Mouse (Mus musculus) midbrain, embryonic 15.5 days (tissue): ENCODE results near the gene Tfeb. TPM values are rescaled to one million over a fixed set of nuclear protein-coding genes. Genes with fewer than 3 reads are reported as not detected.

Experiments used
- ATAC-seq: fragments of 200-750 bp; cut with Nextera tagmentation; replicated peaks from 2 replicates; pipeline ENCODE4 v1.8.0; 2017; ENCODE audit warnings: moderate TSS enrichment
- H3K27ac ChIP-seq: fragments of 300-500 bp; sonication (generic); 2 replicates; pipeline ENCODE4 v1.5.1; 2015; ENCODE audit warnings: mild to moderate bottlenecking, inconsistent platforms
- H3K27me3 ChIP-seq: fragments of 300-500 bp; sonication (generic); replicated peaks from 2 replicates; pipeline ENCODE4 v1.6.1; 2015; ENCODE audit warnings: inconsistent platforms
- H3K36me3 ChIP-seq: fragments of 300-500 bp; sonication (generic); replicated peaks from 2 replicates; pipeline ENCODE4 v1.6.1; 2015; ENCODE audit warnings: inconsistent platforms
- H3K4me1 ChIP-seq: fragments of 300-500 bp; sonication (generic); 2 replicates; pipeline ENCODE4 v1.6.1; 2015; ENCODE audit warnings: inconsistent platforms
- H3K4me2 ChIP-seq: fragments of 300-500 bp; sonication (generic); 2 replicates; pipeline ENCODE4 v1.6.1; 2015; ENCODE audit warnings: inconsistent platforms, mild to moderate bottlenecking, moderate library complexity
- H3K4me3 ChIP-seq: fragments of 300-500 bp; sonication (generic); 2 replicates; pipeline ENCODE4 v1.5.1; 2015; ENCODE audit warnings: mild to moderate bottlenecking, inconsistent platforms
- H3K9ac ChIP-seq: fragments of 300-500 bp; sonication (generic); 2 replicates; pipeline ENCODE4 v1.6.1; 2015; ENCODE audit warnings: mild to moderate bottlenecking, inconsistent platforms
- H3K9me3 ChIP-seq: fragments of 300-500 bp; sonication (generic); 2 replicates; pipeline ENCODE4 v1.6.1; 2016; ENCODE audit warnings: inconsistent platforms
- WGBS: fragments of 180-500 bp; shearing (Covaris S2); methylation state at CpG from one replicate; pipeline ENCODE4 v1.1.7; 2015; ENCODE audit warnings: mixed read lengths; 5-methylcytosine and 5-hydroxymethylcytosine counted together
- polyA plus RNA-seq: library from polyadenylated mRNA; unstranded; fragments of >200 nt; fragmentation: Nextera tagmentation; extraction: Ambion mirVana; gene quantifications from 2 replicates; pipeline ENCODE4 v1.2.1, GENCODE M21; 2015

Gene Tfeb
- polyA plus RNA-seq: 3.2 and 3.8 TPM in 2 replicates

DNA sequence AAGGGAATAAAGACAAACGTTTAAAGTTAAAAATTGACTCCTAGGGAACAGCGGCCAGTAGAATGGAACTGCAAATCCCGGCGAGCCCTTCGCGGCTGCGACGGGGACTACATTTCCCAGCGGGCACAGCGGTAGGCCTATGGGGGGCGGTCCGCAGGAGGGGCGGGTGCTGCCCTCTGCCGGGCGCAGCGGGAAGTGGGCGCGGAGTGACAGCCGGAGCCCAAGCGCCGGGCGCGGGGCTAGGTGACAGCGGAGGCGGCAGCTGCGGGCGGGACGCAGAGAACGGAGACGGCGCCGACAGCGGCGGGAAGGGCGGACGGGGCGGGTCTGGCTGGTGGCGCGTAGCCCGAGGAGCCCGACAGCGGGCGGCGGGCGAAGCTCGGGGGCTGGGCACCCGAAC is at the start of gene Tfeb:
Gene Tfeb, plus strand, starts transcription at position 175 of the 400 bp plus-strand sequence.
- peak within 1 kb of the TSS; percentile 46 for H3K9ac ChIP-seq
- H3K27me3 ChIP-seq: peaks cover 27% of the 10 kb centered on the region
- no peaks in the 10 kb centered on the region for H3K36me3 ChIP-seq
- H3K4me3 ChIP-seq: peak within 1 kb of the TSS; percentile 56
- no peaks in the 10 kb centered on the region for H3K9me3 ChIP-seq
- H3K4me1 ChIP-seq: peaks cover 28% of the 10 kb centered on the region
- peak; percentile 83 for ATAC-seq
- peak within 1 kb of the TSS; percentile 91 for H3K4me2 ChIP-seq
- under 1% methylated on average over 43 of the region's 47 CpGs for WGBS
- no peak within 1 kb of the TSS for H3K27ac ChIP-seq

DNA sequence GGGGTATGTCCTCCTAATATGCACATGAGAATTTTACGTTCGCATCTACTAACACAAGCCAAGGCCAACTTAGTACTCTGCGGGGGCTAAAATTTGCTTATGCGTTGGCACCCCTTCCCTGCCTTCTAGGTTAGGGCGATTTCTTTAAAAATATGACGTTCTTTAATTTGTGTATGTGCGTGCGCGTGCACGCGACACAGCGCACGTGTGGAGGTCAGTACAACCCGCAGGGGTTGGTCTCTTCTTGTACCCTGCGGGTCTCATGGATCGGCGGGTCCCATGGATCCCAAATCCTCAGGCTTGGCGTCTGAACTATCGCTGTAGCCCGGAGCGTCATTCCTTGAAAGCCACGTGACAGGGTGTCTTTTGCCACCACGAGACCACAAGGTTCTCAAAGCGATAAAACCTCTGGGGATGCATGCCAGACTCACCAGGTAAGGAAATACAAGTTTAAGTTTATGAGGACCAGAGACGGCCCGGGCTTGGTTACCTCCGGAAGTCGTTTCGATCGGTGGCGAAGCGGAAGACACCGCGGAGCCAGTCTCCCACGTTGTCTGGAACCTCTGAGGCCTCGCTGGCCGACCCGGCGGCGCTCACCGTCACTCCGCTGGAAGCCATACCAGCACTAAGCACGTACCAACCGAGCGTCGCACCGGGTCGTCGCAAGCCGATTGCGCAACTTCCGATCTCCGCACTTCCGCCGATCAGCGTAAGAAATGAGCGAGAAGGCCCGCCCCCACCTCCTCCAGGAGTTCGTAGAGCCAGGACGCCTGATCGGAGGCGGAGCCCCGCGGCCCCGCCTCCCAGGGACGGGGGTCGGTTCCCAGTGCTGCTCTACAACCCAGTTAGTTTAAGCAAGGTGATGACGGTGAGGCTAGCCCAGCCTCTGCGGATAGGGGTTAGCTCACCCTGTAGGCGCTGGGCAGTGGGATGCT is 49.2 kb upstream of the Tfeb start:
- Histone ChIP-seq H3K27me3 (no peaks in the 10 kb centered on the region), H3K27ac (peak overlapping the region; percentile 82), H3K36me3 (peaks cover 8% of the 10 kb centered on the region), H3K4me3 (peak overlapping the region; percentile 77), H3K9ac (peak overlapping the region; percentile 84), H3K9me3 (no peaks in the 10 kb centered on the region), H3K4me1 (peaks cover 25% of the 10 kb centered on the region), H3K4me2 (peak overlapping the region; percentile 93)
- peak; percentile 91 for ATAC-seq
- WGBS: under 1% methylated on average over 70 of the region's 70 CpGs

DNA sequence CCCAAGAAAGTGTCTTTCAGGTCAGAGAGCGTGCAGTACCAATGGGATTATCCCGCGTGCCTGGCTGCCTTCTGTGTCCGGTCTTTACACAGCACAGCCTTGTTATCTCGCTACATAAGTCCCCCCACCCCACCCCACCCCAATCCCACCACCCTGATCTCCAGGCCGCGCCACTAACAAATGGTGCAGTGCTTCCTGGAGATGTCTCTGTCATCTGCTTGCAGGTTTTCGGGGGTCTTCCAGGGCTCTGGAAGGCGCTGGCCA is 48.6 kb upstream of the Tfeb start, which contains the start of gene Tomm6:
Gene Tomm6, minus strand, starts transcription at position 43 of the 264 bp plus-strand sequence.
- peak within 1 kb of the TSS; percentile 77 for H3K4me3 ChIP-seq
- no peak for ATAC-seq
- no peaks in the 10 kb centered on the region for H3K9me3 ChIP-seq
- peak within 1 kb of the TSS; percentile 84 for H3K9ac ChIP-seq
- H3K27ac ChIP-seq: peak within 1 kb of the TSS; percentile 82
- peak within 1 kb of the TSS; percentile 93 for H3K4me2 ChIP-seq
- H3K27me3 ChIP-seq: no peaks in the 10 kb centered on the region
- peaks cover 25% of the 10 kb centered on the region for H3K4me1 ChIP-seq
- under 1% methylated on average over 9 of the region's 9 CpGs for WGBS
- peaks cover 2% of the 10 kb centered on the region for H3K36me3 ChIP-seq

DNA sequence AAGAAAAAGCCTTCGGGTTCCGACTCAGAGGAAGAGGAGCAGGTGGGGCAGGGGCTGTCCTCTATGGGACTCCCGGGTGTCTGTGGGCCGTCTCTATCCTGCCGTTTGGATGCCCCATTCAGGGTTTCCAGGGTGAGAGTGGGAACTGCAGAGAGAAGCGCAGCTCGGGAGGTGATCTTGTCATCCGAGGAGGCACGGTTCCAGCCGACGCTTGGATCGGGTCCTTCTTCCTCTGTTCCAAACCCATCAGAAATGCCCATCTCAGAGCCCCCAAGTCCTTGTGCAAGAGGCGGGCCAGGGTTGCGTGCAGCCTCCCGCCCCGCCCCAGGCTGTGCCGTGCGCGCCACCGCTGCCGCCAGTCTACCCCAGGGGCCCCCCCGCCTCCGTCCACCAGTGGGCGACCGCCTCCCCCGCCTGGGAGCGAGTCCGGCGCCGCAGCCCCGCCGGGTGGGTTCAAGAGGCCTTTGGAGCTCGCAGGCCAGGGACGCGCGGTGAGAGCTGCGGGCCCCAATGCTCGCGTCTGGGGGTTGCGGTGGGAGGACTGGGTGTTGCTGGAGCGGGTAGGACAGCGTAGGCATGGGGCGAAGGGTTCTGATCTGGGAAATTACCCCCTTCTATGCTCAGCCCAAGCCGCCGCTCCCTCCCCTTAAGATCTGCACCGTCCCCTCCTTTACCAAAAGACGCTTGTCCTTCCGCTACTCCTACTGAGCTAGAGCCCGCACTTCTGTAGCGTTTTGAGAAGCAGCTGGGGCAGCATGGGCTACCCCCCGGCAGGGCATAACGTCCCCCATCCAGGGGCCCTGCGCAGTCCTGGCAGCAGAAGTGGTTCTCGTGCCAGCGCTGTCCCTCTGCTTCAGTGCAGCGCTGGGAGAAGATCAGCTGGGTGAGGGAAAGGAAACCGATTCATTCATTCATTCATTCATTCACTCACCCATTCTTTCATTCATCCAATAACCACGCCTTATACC is 47.9 kb upstream of the Tfeb start, which contains the start of gene Frs3:
Gene Frs3, plus strand, starts transcription at position 423 of the 968 bp plus-strand sequence.
- ATAC-seq: peak; percentile 74
- Histone ChIP-seq H3K4me1 (peaks cover 27% of the 10 kb centered on the region), H3K27me3 (no peaks in the 10 kb centered on the region), H3K9me3 (no peaks in the 10 kb centered on the region), H3K27ac (peak within 1 kb of the TSS; percentile 82), H3K4me2 (peak within 1 kb of the TSS; percentile 93), H3K4me3 (peak within 1 kb of the TSS; percentile 77), H3K9ac (peak within 1 kb of the TSS; percentile 84), H3K36me3 (no peaks in the 10 kb centered on the region; the same call in none of the 2 replicates)
- WGBS: under 1% methylated on average over 57 of the region's 58 CpGs

DNA sequence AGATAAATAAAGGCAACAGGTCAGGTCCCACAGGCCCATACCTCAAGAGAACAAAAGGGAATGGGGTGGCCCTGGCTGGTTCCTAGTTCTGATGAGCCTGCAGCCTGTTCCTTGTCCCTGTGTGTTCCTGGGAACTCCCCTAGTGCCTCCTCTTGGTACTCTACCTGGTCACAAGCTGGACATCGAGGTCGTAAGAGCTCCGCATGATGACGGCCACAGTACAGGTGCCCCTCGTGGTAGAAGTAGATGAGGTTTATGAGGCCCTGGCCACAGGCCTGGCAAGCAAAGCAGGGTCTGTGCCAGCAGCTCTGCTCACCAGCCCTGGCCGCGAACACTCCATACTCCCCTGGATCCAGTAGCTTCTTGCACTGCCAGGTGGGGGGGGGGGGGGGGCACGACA is 46.9 kb upstream of the Tfeb start:
- Histone ChIP-seq H3K4me2 (peak overlapping the region; percentile 93), H3K36me3 (no peaks in the 10 kb centered on the region; the same call in 1 of the 2 replicates), H3K9me3 (no peaks in the 10 kb centered on the region), H3K4me3 (peak overlapping the region; percentile 77), H3K27ac (no peak overlapping the region), H3K4me1 (peaks cover 33% of the 10 kb centered on the region), H3K9ac (peak overlapping the region; percentile 84; the same call in 1 of the 2 replicates), H3K27me3 (no peaks in the 10 kb centered on the region)
- ATAC-seq: no peak
- 79% methylated on average over 8 of the region's 8 CpGs for WGBS

DNA sequence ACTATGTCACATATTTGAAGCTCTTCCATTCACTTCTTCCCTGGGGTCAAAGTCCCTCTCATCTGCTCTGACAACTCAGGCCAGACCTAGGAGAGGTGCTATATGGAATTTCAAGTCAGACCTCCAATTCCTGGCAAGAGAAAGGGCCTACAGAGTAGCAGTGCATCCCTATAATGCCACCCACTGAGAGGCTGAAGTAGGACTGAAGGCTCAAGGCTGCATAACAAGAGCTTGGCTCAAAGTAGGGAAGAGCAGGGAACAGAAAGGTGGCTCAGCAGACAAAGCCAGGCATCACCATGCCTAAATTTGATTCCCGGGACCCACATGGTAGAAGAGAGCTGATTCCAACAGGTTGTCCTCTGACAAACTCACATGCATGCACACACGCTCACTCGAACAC is 45.2 kb upstream of the Tfeb start:
- no peaks in the 10 kb centered on the region for H3K27me3 ChIP-seq
- WGBS: 88% methylated on average over 3 of the region's 3 CpGs
- H3K27ac ChIP-seq: no peak overlapping the region
- H3K4me2 ChIP-seq: no peak overlapping the region
- H3K4me1 ChIP-seq: peaks cover 35% of the 10 kb centered on the region
- no peaks in the 10 kb centered on the region for H3K9me3 ChIP-seq
- H3K36me3 ChIP-seq: no peaks in the 10 kb centered on the region
- ATAC-seq: no peak
- H3K9ac ChIP-seq: no peak overlapping the region
- H3K4me3 ChIP-seq: no peak overlapping the region

DNA sequence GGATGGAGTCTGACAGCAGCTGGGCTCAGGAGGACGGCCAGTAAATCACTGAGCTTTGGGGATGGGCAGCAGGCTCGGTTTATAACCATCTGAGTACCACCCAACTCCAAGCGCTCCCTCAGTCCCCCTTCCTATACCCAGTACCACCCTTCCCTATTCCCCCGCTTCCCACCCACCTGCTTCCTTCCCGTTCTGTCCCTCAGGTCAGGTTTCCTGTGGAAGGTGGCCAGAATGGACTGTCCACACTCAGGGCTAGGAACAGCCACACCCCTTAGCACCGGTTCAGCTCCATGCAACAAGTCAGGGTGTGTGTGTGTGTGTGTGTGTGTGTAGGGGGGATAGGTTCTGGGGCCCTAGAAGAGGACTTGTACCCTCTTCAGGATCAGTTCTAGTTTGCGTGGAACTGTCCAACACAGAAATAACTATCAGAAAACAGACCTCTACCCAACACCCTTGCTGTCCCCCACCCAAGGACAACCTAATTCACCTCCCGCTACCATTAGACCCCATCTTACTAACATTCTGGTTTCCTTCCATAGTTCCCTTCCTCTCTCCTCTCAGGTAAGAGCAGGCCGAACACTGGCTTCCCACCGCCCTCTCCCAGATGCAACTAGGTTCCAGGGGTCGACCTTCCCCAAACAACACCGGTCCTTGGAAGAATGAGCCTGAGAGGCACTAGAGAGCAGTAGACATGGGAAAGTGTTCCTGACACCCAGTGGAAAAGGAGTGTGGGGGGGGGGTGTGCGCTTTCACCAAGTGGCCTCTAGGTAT is 43.0 kb upstream of the Tfeb start:
- peak; percentile 15 for ATAC-seq
- H3K36me3 ChIP-seq: no peaks in the 10 kb centered on the region
- WGBS: 33% methylated on average over 13 of the region's 13 CpGs
- peak overlapping the region; percentile 86 for H3K9ac ChIP-seq
- no peaks in the 10 kb centered on the region for H3K27me3 ChIP-seq
- H3K4me2 ChIP-seq: peak overlapping the region; percentile 90
- no peaks in the 10 kb centered on the region for H3K9me3 ChIP-seq
- peak overlapping the region; percentile 81 for H3K27ac ChIP-seq
- H3K4me3 ChIP-seq: peak overlapping the region; percentile 84
- peaks cover 26% of the 10 kb centered on the region for H3K4me1 ChIP-seq

DNA sequence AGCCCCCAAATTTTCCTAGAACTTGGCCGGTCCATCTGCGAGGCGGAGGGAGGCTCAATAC is 42.6 kb upstream of the Tfeb start, which contains the start of gene Gm21981:
Gene Gm21981, minus strand, starts transcription at position 14 of the 61 bp plus-strand sequence.
- Histone ChIP-seq H3K27ac (peak within 1 kb of the TSS; percentile 81), H3K4me1 (peaks cover 25% of the 10 kb centered on the region), H3K36me3 (no peaks in the 10 kb centered on the region), H3K4me3 (peak within 1 kb of the TSS; percentile 84), H3K4me2 (peak within 1 kb of the TSS; percentile 90), H3K9me3 (no peaks in the 10 kb centered on the region), H3K9ac (peak within 1 kb of the TSS; percentile 86), H3K27me3 (no peaks in the 10 kb centered on the region)
- no peak for ATAC-seq
- WGBS: 2% methylated on average over 3 of the region's 3 CpGs

DNA sequence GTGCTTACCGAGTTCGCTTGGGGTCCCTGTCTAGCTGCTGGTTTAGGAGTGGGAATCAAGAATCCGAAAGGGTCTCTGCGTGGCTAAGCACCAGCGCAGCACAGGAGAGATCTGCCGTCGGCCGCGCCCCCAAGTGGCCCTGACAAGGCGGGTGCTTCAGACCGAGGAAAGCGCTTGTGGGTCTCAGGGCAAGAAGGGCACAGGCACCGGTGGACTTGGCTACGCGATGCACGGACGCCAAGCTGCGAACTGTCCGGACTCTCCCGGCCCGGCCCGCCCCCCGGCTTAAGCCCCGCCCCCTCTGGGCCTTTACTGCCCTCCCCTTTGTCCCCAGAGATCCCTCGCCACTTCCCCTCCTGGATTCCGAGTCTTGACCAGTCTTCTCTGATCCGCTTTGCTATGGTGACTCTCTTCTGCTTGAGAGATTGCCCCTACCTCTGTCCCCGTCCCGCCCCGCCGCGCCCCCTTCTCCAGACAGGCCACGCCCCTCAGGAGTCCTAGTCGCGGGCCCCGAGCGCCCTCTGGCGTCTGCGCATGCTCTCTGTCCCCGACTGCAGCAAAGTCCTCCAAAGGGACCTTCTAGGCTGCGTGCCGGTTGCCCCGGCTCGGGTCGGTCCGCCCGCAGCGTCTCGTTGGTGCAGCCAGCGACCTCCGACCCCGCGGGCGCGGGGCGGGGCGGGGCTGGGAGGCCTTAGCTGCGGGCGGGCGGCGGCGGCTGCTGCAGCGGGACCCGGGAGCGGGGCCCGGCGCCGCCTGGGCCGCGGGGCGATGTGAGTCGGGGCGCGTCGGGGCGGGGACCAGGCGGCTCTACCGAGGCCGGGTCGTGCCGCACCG is 42.1 kb upstream of the Tfeb start, which contains the start of gene Prickle4:
Gene Prickle4, minus strand, starts transcription at position 234 of the 834 bp plus-strand sequence.
- Histone ChIP-seq H3K4me3 (peak within 1 kb of the TSS; percentile 84), H3K36me3 (no peaks in the 10 kb centered on the region), H3K9ac (peak within 1 kb of the TSS; percentile 86), H3K4me2 (peak within 1 kb of the TSS; percentile 90), H3K4me1 (peaks cover 20% of the 10 kb centered on the region), H3K9me3 (no peaks in the 10 kb centered on the region), H3K27ac (peak within 1 kb of the TSS; percentile 81), H3K27me3 (no peaks in the 10 kb centered on the region)
- under 1% methylated on average over 78 of the region's 82 CpGs for WGBS
- ATAC-seq: peak; percentile 93

DNA sequence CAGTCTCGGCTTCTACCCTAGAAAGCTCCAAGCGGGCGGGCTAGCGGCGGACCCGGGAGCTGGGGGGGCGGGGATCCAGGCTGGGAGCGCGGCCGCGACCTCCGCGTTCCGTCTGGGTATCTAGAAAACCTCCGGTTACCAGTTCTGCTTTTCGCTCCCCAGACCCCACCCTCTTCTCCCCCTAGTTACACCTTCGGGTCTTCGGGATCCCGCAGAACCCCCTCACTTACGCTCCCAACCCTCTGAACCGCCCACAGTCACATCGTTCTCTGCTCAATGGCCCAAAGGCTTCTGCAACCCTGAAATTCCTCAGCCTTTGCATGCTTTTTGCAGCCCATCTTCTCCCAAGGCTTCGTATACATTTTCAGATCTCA is 41.5 kb upstream of the Tfeb start:
- ATAC-seq: no peak
- Histone ChIP-seq H3K4me3 (peak overlapping the region; percentile 84), H3K36me3 (no peaks in the 10 kb centered on the region), H3K4me1 (peaks cover 16% of the 10 kb centered on the region), H3K4me2 (peak overlapping the region; percentile 90), H3K27ac (peak overlapping the region; percentile 81), H3K27me3 (no peaks in the 10 kb centered on the region), H3K9ac (peak overlapping the region; percentile 86), H3K9me3 (no peaks in the 10 kb centered on the region)
- WGBS: under 1% methylated on average over 23 of the region's 23 CpGs

DNA sequence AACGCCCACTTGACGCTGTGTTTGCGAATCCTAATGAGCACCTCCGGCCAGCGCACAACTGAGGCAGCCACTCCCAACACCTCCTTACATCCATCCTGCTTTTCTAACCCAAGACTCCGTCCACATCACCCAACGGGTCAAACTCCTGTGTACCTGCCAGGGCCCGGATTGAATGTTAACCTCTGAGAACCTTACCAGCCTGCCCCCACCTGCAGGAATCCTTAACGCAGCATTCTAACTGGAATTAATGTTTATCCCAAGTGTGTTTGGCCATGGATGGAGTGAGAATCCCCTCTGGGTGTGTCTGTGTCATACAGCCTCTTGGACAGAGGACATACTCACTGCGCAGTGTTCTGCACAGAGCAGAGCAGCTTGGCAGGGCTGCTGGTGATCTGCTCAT is 38.7 kb upstream of the Tfeb start:
- H3K27ac ChIP-seq: no peak overlapping the region
- no peaks in the 10 kb centered on the region for H3K36me3 ChIP-seq
- no peaks in the 10 kb centered on the region for H3K9me3 ChIP-seq
- H3K27me3 ChIP-seq: no peaks in the 10 kb centered on the region
- peaks cover 22% of the 10 kb centered on the region for H3K4me1 ChIP-seq
- no peak for ATAC-seq
- H3K4me2 ChIP-seq: no peak overlapping the region
- no peak overlapping the region for H3K9ac ChIP-seq
- no peak overlapping the region for H3K4me3 ChIP-seq
- WGBS: 91% methylated on average over 10 of the region's 10 CpGs
